Mouse (Mus musculus): ENCODE measurements around the gene Ninl.

GRCm38 (mm10) chr2:150972681-150973080 is 66.5 kb downstream of the Ninl start:
- no peak for TF ChIP-seq HCFC1 (IDR thresholded peaks at IDR 0.05; ENCODE audit: borderline replicate concordance, insufficient read depth, low read length)
- no peak for TF ChIP-seq MAFK (IDR thresholded peaks at IDR 0.05; ENCODE audit: insufficient read depth, low read depth, low read length)
- no peak for TF ChIP-seq ZC3H11A (IDR thresholded peaks at IDR 0.05; ENCODE audit: borderline replicate concordance, low read depth, low read length)

All from ES-E14 (cell line).